Mouse (Mus musculus) forebrain, embryonic 13.5 days (tissue): ENCODE results near the gene Gm21988. TPM values are rescaled to one million over a fixed set of nuclear protein-coding genes. Genes with fewer than 3 reads are reported as not detected.

Experiments used
- ATAC-seq: fragments of 200-750 bp; cut with Nextera tagmentation; 2 replicates; pipeline ENCODE4 v1.8.0; 2017
- H3K27ac ChIP-seq: fragments of 300-500 bp; sonication (generic); 2 replicates; pipeline ENCODE4 v1.5.1; 2015; ENCODE audit warnings: inconsistent platforms, mild to moderate bottlenecking, moderate library complexity
- H3K27me3 ChIP-seq: fragments of 300-500 bp; sonication (generic); 2 replicates; pipeline ENCODE4 v1.6.1; 2015; ENCODE audit warnings: mild to moderate bottlenecking, inconsistent platforms
- H3K36me3 ChIP-seq: fragments of 300-500 bp; sonication (generic); 2 replicates; pipeline ENCODE4 v1.6.1; 2015; ENCODE audit warnings: mild to moderate bottlenecking, inconsistent platforms; ENCODE audit not compliant: poor library complexity, severe bottlenecking
- H3K4me1 ChIP-seq: fragments of 300-500 bp; sonication (generic); 2 replicates; pipeline ENCODE4 v1.6.1; 2015; ENCODE audit warnings: inconsistent platforms
- H3K4me2 ChIP-seq: fragments of 300-500 bp; sonication (generic); 2 replicates; pipeline ENCODE4 v1.6.1; 2015; ENCODE audit warnings: inconsistent platforms, mild to moderate bottlenecking, moderate library complexity
- H3K4me3 ChIP-seq: fragments of 300-500 bp; sonication (generic); 2 replicates; pipeline ENCODE4 v1.5.1; 2015; ENCODE audit warnings: mild to moderate bottlenecking, inconsistent platforms
- H3K9ac ChIP-seq: fragments of 300-500 bp; sonication (generic); 2 replicates; pipeline ENCODE4 v1.6.1; 2015; ENCODE audit warnings: mild to moderate bottlenecking, inconsistent platforms
- H3K9me3 ChIP-seq: fragments of 300-500 bp; sonication (generic); replicated peaks from 2 replicates; pipeline ENCODE4 v1.6.1; 2016; ENCODE audit warnings: inconsistent platforms
- WGBS: fragments of 180-500 bp; shearing (Covaris S2); methylation state at CpG from one replicate; pipeline ENCODE4 v1.1.7; 2015; 5-methylcytosine and 5-hydroxymethylcytosine counted together
- polyA plus RNA-seq: library from polyadenylated mRNA; unstranded; fragments of >200 nt; fragmentation: Nextera tagmentation; extraction: Ambion mirVana; gene quantifications from 2 replicates; pipeline ENCODE4 v1.2.1, GENCODE M21; 2015

Gene Gm21988
- polyA plus RNA-seq: 10.7 and 12.1 TPM in 2 replicates

DNA sequence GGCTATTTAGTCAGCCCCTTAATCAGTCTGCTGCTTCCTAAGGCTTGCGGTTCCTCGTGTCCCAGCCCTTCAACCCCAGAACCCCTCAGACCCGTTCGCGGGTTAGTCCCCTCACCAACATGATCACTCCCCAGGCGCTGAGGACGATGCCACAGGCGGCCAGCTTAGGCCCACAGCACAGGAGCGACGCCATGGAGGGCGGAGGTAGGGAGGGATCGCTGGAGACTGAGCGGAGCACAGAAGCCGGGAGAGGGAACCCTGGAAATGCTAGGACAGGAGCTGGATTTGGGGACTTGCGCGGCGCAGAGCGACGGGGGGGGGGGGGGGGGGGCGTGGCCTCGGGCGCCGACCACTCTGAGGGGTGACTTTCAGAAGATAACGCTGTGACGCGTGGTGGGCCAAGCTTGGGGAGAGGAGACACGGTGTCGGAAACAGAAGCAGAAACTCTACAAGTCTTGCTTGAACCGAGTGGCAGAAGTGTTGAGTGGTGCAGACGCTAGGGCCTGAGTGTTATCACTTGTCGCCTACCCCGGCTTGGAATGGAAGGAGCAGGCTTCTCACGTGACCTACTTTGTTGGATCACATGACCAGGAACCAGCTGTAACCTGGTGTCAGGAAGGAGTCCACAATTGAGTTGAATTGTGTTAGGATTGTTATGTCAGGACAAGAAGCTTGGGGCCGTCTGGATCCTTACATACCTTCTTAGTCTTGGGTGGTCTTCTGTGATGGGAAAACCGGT, at the start of gene Gm21988, which contains the start of gene Rnasek:
Gm21988 (minus strand) TSS at position 290 of the 739 bp plus-strand sequence.
Rnasek (minus strand) TSS at position 302 of the 739 bp plus-strand sequence.
- WGBS: under 1% methylated on average over 27 of the region's 35 CpGs
- H3K4me2 ChIP-seq: peak within 1 kb of the TSS; percentile 99
- peak; percentile 59 for ATAC-seq

DNA sequence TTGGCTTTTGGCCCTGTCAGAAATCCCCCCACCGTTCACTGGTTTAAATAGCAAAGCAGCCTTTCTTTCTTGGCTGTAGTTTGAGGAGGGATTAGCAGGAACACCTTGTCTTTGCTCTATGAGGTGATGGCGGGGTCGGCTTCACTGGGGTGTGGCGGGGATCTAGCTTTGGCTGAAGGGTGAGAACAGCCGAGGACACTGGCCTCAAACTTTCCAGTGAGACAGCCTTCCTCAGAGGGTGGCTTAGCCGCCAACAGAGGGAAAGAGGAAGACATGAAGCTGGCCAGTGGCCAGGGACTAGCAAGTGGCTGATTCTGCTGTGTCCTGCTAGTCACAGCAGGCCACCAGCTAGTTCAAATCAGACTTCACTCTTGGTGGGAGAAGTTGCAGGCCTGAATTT, 49.6 kb upstream of the Gm21988 start:
- H3K27me3 ChIP-seq: no peaks in the 10 kb centered on the region
- H3K4me2 ChIP-seq: no peak overlapping the region
- no peaks in the 10 kb centered on the region for H3K9me3 ChIP-seq
- no peak overlapping the region for H3K9ac ChIP-seq
- no peak for ATAC-seq
- 26% methylated on average over 6 of the region's 6 CpGs for WGBS
- H3K4me3 ChIP-seq: no peak overlapping the region
- no peak overlapping the region for H3K27ac ChIP-seq
- H3K4me1 ChIP-seq: 0 out of 2 replicates have a peak, but pooled peaks cover 3% of the 10 kb centered on the region
- H3K36me3 ChIP-seq: no peaks in the 10 kb centered on the region

More for the DNA sequence above, at the start of gene Gm21988, which contains the start of gene Rnasek:
- Histone ChIP-seq H3K27ac (peak within 1 kb of the TSS; percentile 84), H3K9me3 (no peaks in the 10 kb centered on the region), H3K4me3 (peak within 1 kb of the TSS; percentile 94), H3K4me1 (peaks cover 32% of the 10 kb centered on the region), H3K36me3 (peaks cover 14% of the 10 kb centered on the region), H3K9ac (peak within 1 kb of the TSS; percentile 91), H3K27me3 (0 out of 2 replicates have a peak, but pooled peaks cover 5% of the 10 kb centered on the region)

DNA sequence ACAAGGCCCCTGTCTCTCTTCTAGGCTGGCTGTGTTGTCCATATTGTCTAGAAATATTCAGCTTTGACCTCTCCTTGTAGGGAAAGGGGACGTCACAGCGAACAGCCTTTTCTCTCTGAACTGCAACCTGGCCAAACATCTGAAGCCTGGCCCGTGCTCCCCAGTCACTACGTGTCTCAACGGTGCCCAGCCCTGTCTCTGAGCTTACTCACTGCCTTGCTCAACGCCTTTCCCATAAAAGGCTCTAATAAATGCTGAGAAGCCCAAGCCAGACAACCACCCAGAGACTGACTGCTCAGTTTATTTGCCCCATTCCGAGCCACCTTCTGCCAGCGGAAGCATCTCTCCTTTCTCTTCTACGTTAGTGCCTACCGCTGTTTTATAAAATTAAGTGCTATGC, 48.5 kb upstream of the Gm21988 start:
- Histone ChIP-seq H3K9me3 (no peaks in the 10 kb centered on the region), H3K4me2 (no peak overlapping the region), H3K36me3 (no peaks in the 10 kb centered on the region), H3K4me3 (no peak overlapping the region), H3K27me3 (no peaks in the 10 kb centered on the region), H3K4me1 (0 out of 2 replicates have a peak, but pooled peaks cover 3% of the 10 kb centered on the region), H3K9ac (no peak overlapping the region), H3K27ac (no peak overlapping the region)
- ATAC-seq: no peak
- 86% methylated on average over 10 of the region's 10 CpGs for WGBS

DNA sequence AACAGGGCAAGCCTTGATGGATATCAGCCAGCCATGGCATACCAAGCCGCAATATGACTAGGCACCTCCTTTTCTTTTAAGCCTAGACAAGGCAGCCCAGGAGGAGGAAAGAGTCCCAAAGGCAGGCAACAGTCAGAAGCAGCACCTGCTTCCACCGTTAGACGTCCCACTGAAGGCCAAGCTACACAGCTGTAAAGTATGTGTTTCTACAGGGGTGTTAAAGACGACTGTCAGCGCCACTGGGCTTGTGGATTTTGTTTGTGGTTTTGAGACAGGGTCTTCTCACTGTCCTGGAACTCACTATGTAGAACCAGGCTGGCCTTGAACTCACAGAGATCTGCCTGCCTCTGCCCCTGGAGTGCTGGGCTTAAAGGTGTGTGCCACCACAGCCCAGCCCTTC, 46.1 kb upstream of the Gm21988 start:
- H3K4me1 ChIP-seq: 0 out of 2 replicates have a peak, but pooled peaks cover 3% of the 10 kb centered on the region
- H3K27me3 ChIP-seq: no peaks in the 10 kb centered on the region
- 79% methylated on average over 5 of the region's 5 CpGs for WGBS
- H3K36me3 ChIP-seq: no peaks in the 10 kb centered on the region
- H3K9ac ChIP-seq: no peak overlapping the region
- no peak for ATAC-seq
- H3K4me3 ChIP-seq: no peak overlapping the region
- no peaks in the 10 kb centered on the region for H3K9me3 ChIP-seq
- H3K4me2 ChIP-seq: no peak overlapping the region
- no peak overlapping the region for H3K27ac ChIP-seq

DNA sequence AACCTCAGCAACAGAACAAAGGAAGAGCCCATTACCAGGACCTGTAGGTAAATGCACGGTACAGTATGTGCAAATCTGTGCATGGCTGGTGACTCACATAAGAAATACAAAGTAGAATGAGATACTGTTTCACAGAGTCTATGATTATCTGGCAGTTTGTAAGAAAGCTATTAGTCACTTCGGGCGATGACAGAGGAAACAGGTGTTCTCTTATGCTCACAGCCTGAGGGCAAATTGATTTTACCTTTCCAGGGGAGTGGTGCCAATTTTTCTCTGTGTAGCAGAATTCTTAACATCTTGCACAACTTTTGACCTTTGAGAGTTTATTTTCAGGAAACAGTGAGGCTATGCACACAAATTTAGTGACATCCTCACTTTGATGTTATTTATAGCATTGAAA, 45.1 kb upstream of the Gm21988 start:
- Histone ChIP-seq H3K36me3 (no peaks in the 10 kb centered on the region), H3K4me3 (no peak overlapping the region), H3K4me1 (0 out of 2 replicates have a peak, but pooled peaks cover 3% of the 10 kb centered on the region), H3K27me3 (no peaks in the 10 kb centered on the region), H3K9me3 (no peaks in the 10 kb centered on the region), H3K27ac (no peak overlapping the region), H3K9ac (no peak overlapping the region), H3K4me2 (no peak overlapping the region)
- 91% methylated on average over 3 of the region's 3 CpGs for WGBS
- ATAC-seq: no peak

DNA sequence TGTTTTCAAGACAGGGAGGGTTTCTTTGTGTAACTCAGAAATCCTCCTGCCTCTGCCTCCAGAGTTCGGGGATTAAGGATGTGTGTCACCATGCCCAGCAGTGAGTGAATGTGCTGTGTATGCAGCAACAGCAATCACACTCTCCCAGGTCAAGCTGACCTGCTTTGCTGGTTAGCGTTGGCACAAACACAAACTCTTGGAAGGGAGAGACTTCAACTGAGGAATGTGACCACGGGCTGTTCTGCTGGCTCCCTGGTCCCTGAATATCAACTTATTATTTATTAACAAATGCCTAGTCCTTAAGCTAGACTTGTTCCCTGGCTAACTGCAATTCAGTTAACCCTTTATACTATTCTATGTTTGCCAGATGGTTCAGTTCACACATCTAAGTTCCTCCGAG, 44.0 kb upstream of the Gm21988 start:
- no peaks in the 10 kb centered on the region for H3K9me3 ChIP-seq
- H3K36me3 ChIP-seq: no peaks in the 10 kb centered on the region
- H3K9ac ChIP-seq: no peak overlapping the region
- no peaks in the 10 kb centered on the region for H3K4me1 ChIP-seq
- WGBS: 85% methylated on average over 4 of the region's 4 CpGs
- ATAC-seq: no peak
- H3K27me3 ChIP-seq: no peaks in the 10 kb centered on the region
- H3K27ac ChIP-seq: no peak overlapping the region
- no peak overlapping the region for H3K4me2 ChIP-seq
- no peak overlapping the region for H3K4me3 ChIP-seq

DNA sequence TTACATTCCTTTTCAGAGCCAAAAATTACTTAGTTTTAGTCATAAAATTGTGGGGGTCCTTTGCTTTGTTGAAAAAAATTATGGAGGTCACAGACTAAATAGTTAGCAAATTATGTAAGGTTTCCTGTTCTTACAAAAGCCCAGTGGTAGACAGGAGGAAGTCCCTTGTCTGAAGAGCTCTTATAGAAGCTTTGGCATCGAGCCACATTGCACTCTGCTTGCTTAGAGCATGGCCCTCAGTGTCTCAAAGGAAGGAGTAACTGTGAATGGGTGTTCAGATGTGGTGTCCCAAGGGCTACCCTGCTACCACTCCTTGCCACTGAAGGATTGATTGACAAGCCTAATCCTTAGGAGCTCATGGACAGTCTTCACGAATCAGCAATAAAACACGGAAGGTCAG, 40.8 kb upstream of the Gm21988 start:
- Histone ChIP-seq H3K4me1 (no peaks in the 10 kb centered on the region), H3K36me3 (no peaks in the 10 kb centered on the region), H3K4me2 (no peak overlapping the region), H3K4me3 (no peak overlapping the region), H3K9ac (no peak overlapping the region), H3K27me3 (no peaks in the 10 kb centered on the region), H3K27ac (no peak overlapping the region), H3K9me3 (no peaks in the 10 kb centered on the region)
- ATAC-seq: no peak
- 67% methylated on average over 3 of the region's 3 CpGs for WGBS

DNA sequence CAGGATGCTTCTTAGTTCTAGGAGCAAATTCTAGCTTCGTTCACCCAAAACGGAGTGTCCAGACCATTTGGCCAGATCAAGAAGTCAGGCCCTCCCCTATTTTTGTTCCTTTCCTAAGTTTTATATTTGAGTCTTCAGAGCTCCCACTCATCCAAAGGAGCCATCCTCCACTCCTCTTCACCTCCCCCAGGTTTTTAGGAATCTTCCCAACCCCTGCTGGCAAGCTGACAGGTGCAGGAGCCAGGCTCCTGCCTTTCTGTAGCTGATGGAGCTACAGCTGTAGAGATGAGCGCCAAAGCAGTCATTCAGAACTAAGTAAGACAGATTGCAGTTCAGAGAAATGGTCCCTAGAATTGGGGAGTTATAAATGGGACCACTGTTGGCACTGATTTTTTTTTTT, 39.3 kb upstream of the Gm21988 start:
- Histone ChIP-seq H3K4me1 (no peaks in the 10 kb centered on the region), H3K27ac (no peak overlapping the region), H3K36me3 (no peaks in the 10 kb centered on the region), H3K9me3 (no peaks in the 10 kb centered on the region), H3K27me3 (no peaks in the 10 kb centered on the region; the same call in 1 of the 2 replicates), H3K4me2 (no peak overlapping the region), H3K4me3 (no peak overlapping the region), H3K9ac (no peak overlapping the region)
- WGBS: 86% methylated on average over 3 of the region's 3 CpGs
- no peak for ATAC-seq

DNA sequence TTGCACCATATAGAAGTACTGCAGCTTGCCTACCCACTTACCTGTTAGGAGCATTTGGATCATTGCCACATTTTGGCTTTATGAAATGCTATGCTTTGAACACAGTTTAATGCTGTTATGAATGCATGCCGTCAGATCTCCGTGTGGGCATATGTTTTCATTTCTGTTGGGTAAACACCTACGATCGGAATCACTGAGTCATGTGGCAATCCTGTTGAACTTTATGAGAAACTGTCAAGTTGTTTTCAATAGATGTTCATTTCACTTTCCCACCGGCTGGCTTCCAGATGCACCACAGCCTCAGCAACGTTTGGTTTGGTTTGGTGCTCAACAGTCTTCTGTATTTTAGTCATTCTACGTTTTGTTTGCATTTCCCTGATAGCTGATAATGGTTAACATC, 32.0 kb upstream of the Gm21988 start:
- 85% methylated on average over 7 of the region's 7 CpGs for WGBS
- Histone ChIP-seq H3K4me3 (no peak overlapping the region), H3K4me2 (no peak overlapping the region), H3K27ac (no peak overlapping the region), H3K36me3 (no peaks in the 10 kb centered on the region), H3K4me1 (no peaks in the 10 kb centered on the region), H3K27me3 (no peaks in the 10 kb centered on the region; the same call in 1 of the 2 replicates), H3K9ac (no peak overlapping the region), H3K9me3 (no peaks in the 10 kb centered on the region)
- no peak for ATAC-seq

DNA sequence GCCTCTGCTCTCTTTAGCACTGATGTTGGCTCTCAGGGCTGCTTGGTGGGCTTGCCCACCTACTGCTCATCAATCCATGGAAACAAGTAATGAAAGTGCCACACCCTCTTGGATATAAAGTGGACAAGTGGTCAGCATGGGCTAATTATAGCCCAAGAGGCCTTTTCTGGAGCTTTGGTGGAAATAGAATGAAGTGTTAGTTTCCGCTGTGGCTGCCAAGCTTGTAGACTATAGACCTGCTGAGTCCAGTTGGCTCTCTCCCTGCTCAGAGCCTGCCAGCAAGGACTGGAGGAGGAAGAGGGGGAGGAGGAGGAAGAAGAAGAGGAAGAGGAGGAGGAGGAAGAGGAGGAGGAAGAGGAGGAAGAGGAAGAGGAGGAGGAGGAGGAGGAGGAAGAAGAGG, 26.8 kb upstream of the Gm21988 start:
- Histone ChIP-seq H3K27me3 (0 out of 2 replicates have a peak, but pooled peaks cover 12% of the 10 kb centered on the region), H3K4me1 (no peaks in the 10 kb centered on the region), H3K36me3 (no peaks in the 10 kb centered on the region), H3K4me3 (no peak overlapping the region), H3K27ac (no peak overlapping the region), H3K9me3 (no peaks in the 10 kb centered on the region), H3K4me2 (no peak overlapping the region), H3K9ac (no peak overlapping the region)
- 71% methylated on average over 1 of the region's 1 CpGs for WGBS
- no peak for ATAC-seq

DNA sequence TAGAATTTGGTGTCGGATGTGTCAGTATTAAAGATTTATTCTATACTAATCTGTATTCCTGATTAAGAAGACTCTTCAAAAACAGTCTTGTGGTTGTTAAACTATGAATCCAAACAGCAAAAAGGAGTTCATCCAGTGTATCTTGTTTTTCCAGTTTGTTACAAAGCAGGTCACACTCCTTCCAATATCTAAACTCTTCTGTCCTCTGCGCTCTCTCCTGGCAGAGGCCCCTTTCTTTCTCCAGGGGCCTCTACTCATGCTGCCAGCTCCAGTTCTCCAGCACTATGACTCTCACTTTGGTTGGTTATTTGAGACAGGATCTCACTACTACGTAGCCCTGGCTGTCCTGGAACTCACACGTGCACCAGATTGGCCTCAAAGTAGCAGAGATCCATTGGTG, 26.2 kb upstream of the Gm21988 start:
- WGBS: 87% methylated on average over 4 of the region's 4 CpGs
- Histone ChIP-seq H3K9me3 (no peaks in the 10 kb centered on the region), H3K4me2 (no peak overlapping the region), H3K27me3 (0 out of 2 replicates have a peak, but pooled peaks cover 12% of the 10 kb centered on the region), H3K27ac (no peak overlapping the region), H3K4me1 (no peaks in the 10 kb centered on the region), H3K9ac (no peak overlapping the region), H3K4me3 (no peak overlapping the region), H3K36me3 (no peaks in the 10 kb centered on the region)
- ATAC-seq: no peak

DNA sequence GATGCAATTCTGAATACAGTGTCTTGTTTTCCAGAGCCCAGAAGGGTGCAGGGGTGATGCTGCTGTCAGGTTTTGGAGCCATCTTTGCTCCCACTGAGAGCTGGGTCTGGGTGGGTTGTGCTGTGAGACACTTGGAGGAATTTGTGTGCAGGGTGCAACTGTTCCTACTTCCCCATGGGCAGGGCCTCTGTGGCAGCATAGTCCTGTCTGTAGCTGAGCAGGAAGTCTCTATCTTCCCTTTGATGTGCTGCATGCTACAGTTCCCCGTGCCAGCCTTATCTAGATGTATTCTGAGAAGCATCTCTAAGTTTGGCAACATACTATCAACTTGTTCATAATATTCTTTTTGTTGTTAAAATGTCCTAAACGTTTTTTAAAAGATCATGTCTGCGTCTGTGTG, 25.6 kb upstream of the Gm21988 start:
- no peaks in the 10 kb centered on the region for H3K9me3 ChIP-seq
- H3K27ac ChIP-seq: no peak overlapping the region
- no peaks in the 10 kb centered on the region for H3K4me1 ChIP-seq
- H3K36me3 ChIP-seq: no peaks in the 10 kb centered on the region
- no peak overlapping the region for H3K4me2 ChIP-seq
- 0 out of 2 replicates have a peak, but pooled peaks cover 12% of the 10 kb centered on the region for H3K27me3 ChIP-seq
- no peak overlapping the region for H3K9ac ChIP-seq
- H3K4me3 ChIP-seq: no peak overlapping the region
- ATAC-seq: no peak
- 63% methylated on average over 3 of the region's 3 CpGs for WGBS
